In the genomic region with DNA sequence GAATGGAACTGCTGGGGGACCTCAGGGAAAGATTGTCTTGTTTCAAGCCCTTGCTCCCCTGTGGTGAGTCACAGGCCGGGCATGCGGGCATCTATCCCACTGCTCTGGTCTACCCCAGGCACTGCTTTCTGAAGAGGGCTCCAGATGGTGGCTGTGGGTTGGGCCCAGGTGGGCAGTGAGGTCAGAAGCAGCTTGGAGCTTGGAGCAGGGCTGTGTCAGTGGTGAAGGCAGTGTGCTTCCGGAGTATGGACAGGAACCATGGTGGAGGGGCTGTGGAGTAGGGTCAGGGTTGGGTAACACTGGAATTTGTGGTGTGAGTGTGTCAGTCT, we compare ENCODE assay signal across 23 mouse cellular contexts. TPM values are rescaled to one million over a fixed set of nuclear protein-coding genes. Genes with fewer than 3 reads are reported as not detected.
DNase-seq lines count a peak whose midpoint lies in the region; ATAC-seq and TF ChIP-seq lines count a peak whose summit lies in the region.
"Had no signal": no experiment of that assay in that cellular context is flagged by ENCODE, and none has a peak within 500 bp of the region (broad histone marks: within the 10 kb centered on the region; RNA-seq: fewer than 3 reads in every experiment).

No protein-coding gene starts in this region.

- 0 out of 2 replicates have a peak, but pooled peaks have one; percentile 9 for ATAC-seq in kidney, postnatal 0 days (replicated peaks; ENCODE audit: low FRiP score, low read depth)
- ATAC-seq in Patski: peak; percentile 49
- ATAC-seq in stomach, embryonic 16.5 days (ENCODE audit: insufficient read depth, low FRiP score): no peak
- ATAC-seq: midbrain, embryonic 15.5 days had no signal

- H3K4me1 ChIP-seq in kidney, postnatal 0 days (replicated peaks; ENCODE audit: insufficient read depth, low read length): no peaks in the 10 kb centered on the region; the same call in 1 of the 2 replicates
- peaks cover 23% of the 10 kb centered on the region for H3K4me1 ChIP-seq in stomach, embryonic 16.5 days (ENCODE audit: control insufficient read depth, insufficient read depth, low read length)
- H3K4me1 ChIP-seq: midbrain, embryonic 15.5 days had no signal

- POLR2A ChIA-PET in Patski (lab: Charles Lee): no interaction called here

- H3K79me3 ChIP-seq in C2C12 (ENCODE audit: low read depth): no peaks in the 10 kb centered on the region

- H3K9ac ChIP-seq in kidney, postnatal 0 days (ENCODE audit: low read depth, low read length): no peak overlapping the region
- H3K9ac ChIP-seq in stomach, embryonic 16.5 days (ENCODE audit: low read length): peak overlapping the region; percentile 50
- H3K9ac ChIP-seq: forebrain, embryonic 12.5 days; hindbrain, embryonic 12.5 days; midbrain, embryonic 15.5 days had no signal

- no peak overlapping the region for H3K27ac ChIP-seq in kidney, postnatal 0 days
- H3K27ac ChIP-seq in stomach, embryonic 16.5 days (ENCODE audit: low read length): peak overlapping the region; percentile 68; the same call in 1 of the 2 replicates
- H3K27ac ChIP-seq: forebrain, embryonic 12.5 days; hindbrain, embryonic 12.5 days; midbrain, embryonic 15.5 days had no signal

- H3K36me3 ChIP-seq in kidney, postnatal 0 days (ENCODE audit: insufficient read depth, low read length): no peaks in the 10 kb centered on the region
- H3K36me3 ChIP-seq in C2C12 (ENCODE audit: control insufficient read depth, insufficient read depth): no peaks in the 10 kb centered on the region
- H3K36me3 ChIP-seq in stomach, embryonic 16.5 days (ENCODE audit: control insufficient read depth, insufficient read depth, low read length): no peaks in the 10 kb centered on the region
- H3K36me3 ChIP-seq: forebrain, embryonic 12.5 days; G1E; hindbrain, embryonic 12.5 days; midbrain, embryonic 15.5 days had no signal

- WGBS in kidney, postnatal 0 days: 66% methylated on average over 3 of the region's 3 CpGs
- 78% methylated on average over 3 of the region's 3 CpGs for WGBS in stomach, embryonic 16.5 days

- H3K4me3 ChIP-seq in kidney, postnatal 0 days (replicated peaks; ENCODE audit: low read depth, low read length): no peak overlapping the region
- no peak overlapping the region for H3K4me3 ChIP-seq in C2C12 (ENCODE audit: insufficient read depth, poor library complexity, severe bottlenecking)
- no peak overlapping the region for H3K4me3 ChIP-seq in stomach, embryonic 16.5 days (replicated peaks; ENCODE audit: low read length)
- H3K4me3 ChIP-seq: forebrain, embryonic 12.5 days; hindbrain, embryonic 12.5 days; midbrain, embryonic 15.5 days had no signal

- in situ Hi-C loops in Patski (cut with MboI; ENCODE audit: low pct_unique_long_range_greater_than_20kb): no loop called here

- H3K4me2 ChIP-seq in kidney, postnatal 0 days (ENCODE audit: low read length): no peak overlapping the region
- no peak overlapping the region for H3K4me2 ChIP-seq in stomach, embryonic 16.5 days (ENCODE audit: low read depth, low read length)
- H3K4me2 ChIP-seq: forebrain, embryonic 12.5 days; hindbrain, embryonic 12.5 days; midbrain, embryonic 15.5 days had no signal

- no peak for DNase-seq in kidney, postnatal 0 days (ENCODE audit: low spot score)
- DNase-seq in kidney, postnatal 10 days: no peak
- DNase-seq in Patski (ENCODE audit: low read depth, low spot score): no peak
- no peak for DNase-seq in cerebellum, adult 18-20 months
- DNase-seq in left cerebral cortex, postnatal 14 days (ENCODE audit: low spot score in 2 of 2): no peak
- DNase-seq: cerebellum, adult 2 months; cerebellum, postnatal 36 days; heart, adult 18-20 months; kidney, adult 9 months; liver; lung, postnatal 10 days; thymus, adult 18-20 months; thymus, postnatal 4 days had no signal

- H3K9me3 ChIP-seq in kidney, postnatal 0 days (replicated peaks; ENCODE audit: low read length): no peaks in the 10 kb centered on the region
- H3K9me3 ChIP-seq in stomach, embryonic 16.5 days (replicated peaks; ENCODE audit: control insufficient read depth, low read length): no peaks in the 10 kb centered on the region
- H3K9me3 ChIP-seq: forebrain, embryonic 12.5 days; hindbrain, embryonic 12.5 days; midbrain, embryonic 15.5 days had no signal

- H3K79me2 ChIP-seq in C2C12 (ENCODE audit: control insufficient read depth, insufficient read depth): no peaks in the 10 kb centered on the region

- TF ChIP-seq CTCF in kidney, postnatal 0 days (IDR thresholded peaks at IDR 0.05; ENCODE audit: low read depth): no peak
- TF ChIP-seq CTCF in C2C12 (IDR thresholded peaks at IDR 0.05; ENCODE audit: control insufficient read depth, insufficient read depth, insufficient read length) (no peak), Patski (IDR thresholded peaks at IDR 0.05) (no peak)

- H3K27me3 ChIP-seq in kidney, postnatal 0 days (ENCODE audit: insufficient read depth, low read length): no peaks in the 10 kb centered on the region
- no peaks in the 10 kb centered on the region for H3K27me3 ChIP-seq in C2C12 (ENCODE audit: control insufficient read depth, insufficient read depth, insufficient read length)
- H3K27me3 ChIP-seq in Patski: no peaks in the 10 kb centered on the region
- no peaks in the 10 kb centered on the region for H3K27me3 ChIP-seq in stomach, embryonic 16.5 days (ENCODE audit: control insufficient read depth, insufficient read depth, low read length)
- H3K27me3 ChIP-seq: midbrain, embryonic 15.5 days had no signal

- CTCF ChIA-PET in Patski (lab: Charles Lee): interaction anchor here (0.8 to 2.2 kb wide), 4 partner anchors 12 to 655 kb away, joined by 4 to 8 read pairs (median 5); no protein-coding TSS in a partner anchor

- intact Hi-C loops in left cerebral cortex, postnatal 14 days (cut with DNase I): loop anchor here (5.0 kb wide), 2 partner anchors 193 to 443 kb away; no protein-coding TSS in a partner anchor

- no peak overlapping the region for H3ac ChIP-seq in C2C12 (ENCODE audit: control insufficient read depth, insufficient read length, low read depth)

TF ChIP-seq in C2C12, 6 proteins besides CTCF, POLR2A, EP300 and RAD21:
- no peak for TF ChIP-seq MYOG (IDR thresholded peaks at IDR 0.05; ENCODE audit: control insufficient read depth, extremely low read depth, insufficient read length)
- peak; percentile 79 for TF ChIP-seq FOSL1 (IDR thresholded peaks at IDR 0.05; ENCODE audit: insufficient read depth, low read length, poor library complexity, severe bottlenecking)
- TF ChIP-seq CEBPB (IDR thresholded peaks at IDR 0.05; ENCODE audit: low read depth): peak; percentile 60
- TF ChIP-seq MYOD1 (IDR thresholded peaks at IDR 0.05; ENCODE audit: control insufficient read depth, insufficient read length, low read depth): no peak
- TF ChIP-seq MAX (IDR thresholded peaks at IDR 0.05): peak; percentile 53

RNA-seq across cellular contexts. Expression of gene 6030408B16Rik, which starts 36.5 kb away (rescaled TPM):
- polyA plus RNA-seq in kidney, postnatal 0 days (2015; fragmentation: Nextera tagmentation; extraction: Ambion mirVana): 23.3 and 24.5 TPM in 2 replicates
- polyA plus RNA-seq in C2C12 (2012; fragmentation: generic; extraction: Trizol): 0.06 TPM
- polyA plus RNA-seq in Patski (2021): not detected
- polyA plus RNA-seq in stomach, embryonic 16.5 days (2015; fragmentation: Nextera tagmentation; extraction: Ambion mirVana): 9.4 and 9.5 TPM in 2 replicates
- under 1 TPM; 0.24 to 0.49 TPM for total RNA-seq in left cerebral cortex, postnatal 14 days (2021)
- total RNA-seq: G1E; gastrocnemius, adult 8-10 months; layer of hippocampus, postnatal 10 days; megakaryocyte, adult 5-6 weeks had no signal
- polyA plus RNA-seq: G1E; large intestine, adult 2 months had no signal

RNA-seq across cellular contexts. Expression of gene Krt80, which starts 40.4 kb away (rescaled TPM):
- 1.9 and 2.2 TPM in 2 replicates for polyA plus RNA-seq in kidney, postnatal 0 days (2015; fragmentation: Nextera tagmentation; extraction: Ambion mirVana)
- polyA plus RNA-seq in C2C12 (2012; fragmentation: generic; extraction: Trizol): 10.1 TPM
- polyA plus RNA-seq in Patski (2021): 16.7 TPM
- 37.4 and 64.5 TPM in 2 replicates for polyA plus RNA-seq in stomach, embryonic 16.5 days (2015; fragmentation: Nextera tagmentation; extraction: Ambion mirVana)
- 1 to 10 TPM; 1.6 to 1.9 TPM for total RNA-seq in left cerebral cortex, postnatal 14 days (2021)
- polyA plus RNA-seq: forebrain, embryonic 12.5 days; G1E had no signal

RNA-seq across cellular contexts. Expression of gene Atg101, which starts 45.5 kb away (rescaled TPM):
- 77.1 and 79.5 TPM in 2 replicates for polyA plus RNA-seq in kidney, postnatal 0 days (2015; fragmentation: Nextera tagmentation; extraction: Ambion mirVana)
- polyA plus RNA-seq in C2C12 (2012; fragmentation: generic; extraction: Trizol) (61.3 TPM), Patski (2021) (48.6 TPM)
- 66.9 and 67.0 TPM in 2 replicates for polyA plus RNA-seq in stomach, embryonic 16.5 days (2015; fragmentation: Nextera tagmentation; extraction: Ambion mirVana)
- total RNA-seq in left cerebral cortex, postnatal 14 days (2021): 10 to 100 TPM; 38.5 to 43.2 TPM
